Mouse (Mus musculus) MEL-GATA-1-ER (cell line): ENCODE measurements around the gene Wdr17.
"Not testable (repeated sequence)": the region's sequence is repeated elsewhere in the genome, so short reads cannot be mapped to it uniquely, and the experiment has no call there.

Experiments used
- DNase-seq: peaks from one replicate; pipeline ENCODE4 v3.0.0-alpha.2; 2012; ENCODE audit warnings: low read depth; ENCODE audit errors: extremely low read depth

Wdr17 gene

DNA sequence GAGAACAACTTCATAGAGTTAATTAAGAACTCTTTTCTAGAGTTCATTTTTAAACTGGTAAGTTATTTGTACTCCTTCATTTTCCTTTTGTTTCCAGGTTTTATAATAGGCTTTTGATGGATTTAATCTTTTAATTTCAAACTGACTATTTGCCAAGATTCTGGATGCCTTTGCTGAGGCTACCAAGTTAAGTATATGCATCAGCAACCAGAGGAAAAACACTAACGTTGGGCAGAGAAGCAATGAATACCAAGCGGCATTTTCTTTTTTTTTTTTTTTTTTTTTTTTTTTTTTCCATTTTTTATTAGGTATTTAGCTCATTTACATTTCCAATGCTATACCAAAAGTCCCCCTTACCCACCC, 94.3 kb downstream of the Wdr17 start:
- DNase-seq, result no peak

DNA sequence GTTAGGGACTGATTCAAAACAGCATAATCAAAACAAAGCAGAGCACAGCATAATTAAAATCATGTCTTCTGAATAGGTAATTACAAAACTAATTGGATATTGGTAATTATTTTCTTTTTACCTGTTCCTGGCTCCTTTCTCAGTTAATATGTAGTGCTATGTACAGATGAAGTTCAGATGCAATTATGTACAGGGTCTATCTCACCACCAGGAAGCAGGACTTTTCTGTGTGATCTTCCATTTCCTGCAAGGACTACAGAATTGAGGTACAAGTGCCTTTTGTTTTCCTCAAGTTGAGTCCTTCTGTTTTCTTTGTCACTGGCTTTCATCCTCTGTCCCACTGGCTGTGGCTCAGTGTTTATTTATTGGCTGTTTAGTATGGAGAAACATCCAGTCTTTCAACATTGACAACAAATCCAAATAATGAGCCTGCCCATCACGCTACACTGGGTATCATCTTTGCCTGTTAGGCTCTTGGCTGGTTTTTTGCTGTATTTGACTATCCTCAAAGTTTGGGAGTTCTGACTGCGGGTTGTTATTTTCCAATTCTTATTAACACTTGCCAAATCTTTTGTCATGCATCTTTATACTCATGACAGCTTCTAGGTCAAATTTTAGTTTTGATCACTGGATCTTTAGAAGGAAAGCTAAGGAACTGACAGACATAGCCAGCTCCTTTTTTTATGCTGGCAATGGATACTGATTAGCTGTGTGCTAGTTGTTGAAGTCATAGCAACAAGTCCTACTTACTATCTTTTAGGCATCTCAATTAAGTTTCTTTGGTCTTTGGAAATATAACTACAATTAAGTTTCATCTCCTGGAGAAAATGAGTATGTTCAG, 94.9 kb downstream of the Wdr17 start:
- no peak for DNase-seq

DNA sequence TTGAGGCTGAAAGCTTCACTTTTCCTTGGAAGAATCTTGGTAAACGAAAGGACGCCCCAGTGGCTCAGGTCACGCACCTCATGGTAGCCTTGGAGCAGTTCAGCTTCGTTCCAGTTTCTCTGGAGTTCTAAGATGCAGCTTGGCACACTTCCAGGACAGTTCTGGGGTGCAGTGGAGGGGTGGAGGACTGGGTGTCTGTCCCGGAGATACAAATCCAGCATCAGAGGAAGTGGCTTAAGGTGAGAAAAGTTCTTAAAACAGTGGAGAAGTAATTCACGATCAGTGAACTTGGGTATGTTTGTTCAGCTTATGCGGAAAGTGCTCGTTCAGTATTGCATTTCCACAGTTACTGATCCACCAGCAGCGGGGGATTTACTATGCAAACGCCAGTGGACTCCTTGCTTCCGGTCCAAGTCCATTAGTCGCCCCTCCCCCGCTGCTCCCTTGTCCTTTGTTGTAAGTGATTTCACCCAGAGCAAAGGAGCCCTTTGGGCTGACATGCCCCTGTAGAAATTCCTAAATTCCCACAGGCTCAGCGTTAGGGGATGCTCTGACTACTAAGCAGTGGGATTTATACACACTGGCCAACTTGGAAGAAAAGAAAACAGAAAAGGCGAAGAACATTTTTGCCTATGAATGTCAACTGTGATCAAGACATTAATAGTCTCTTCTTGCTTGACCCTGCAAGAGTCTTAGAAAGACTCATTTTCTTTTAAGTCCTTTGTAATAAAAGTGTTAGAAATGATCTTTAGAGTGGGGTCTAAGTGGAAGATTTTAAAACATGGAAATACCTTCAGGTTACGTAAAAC, 106.6 kb downstream of the Wdr17 start:
- DNase-seq, result no peak

DNA sequence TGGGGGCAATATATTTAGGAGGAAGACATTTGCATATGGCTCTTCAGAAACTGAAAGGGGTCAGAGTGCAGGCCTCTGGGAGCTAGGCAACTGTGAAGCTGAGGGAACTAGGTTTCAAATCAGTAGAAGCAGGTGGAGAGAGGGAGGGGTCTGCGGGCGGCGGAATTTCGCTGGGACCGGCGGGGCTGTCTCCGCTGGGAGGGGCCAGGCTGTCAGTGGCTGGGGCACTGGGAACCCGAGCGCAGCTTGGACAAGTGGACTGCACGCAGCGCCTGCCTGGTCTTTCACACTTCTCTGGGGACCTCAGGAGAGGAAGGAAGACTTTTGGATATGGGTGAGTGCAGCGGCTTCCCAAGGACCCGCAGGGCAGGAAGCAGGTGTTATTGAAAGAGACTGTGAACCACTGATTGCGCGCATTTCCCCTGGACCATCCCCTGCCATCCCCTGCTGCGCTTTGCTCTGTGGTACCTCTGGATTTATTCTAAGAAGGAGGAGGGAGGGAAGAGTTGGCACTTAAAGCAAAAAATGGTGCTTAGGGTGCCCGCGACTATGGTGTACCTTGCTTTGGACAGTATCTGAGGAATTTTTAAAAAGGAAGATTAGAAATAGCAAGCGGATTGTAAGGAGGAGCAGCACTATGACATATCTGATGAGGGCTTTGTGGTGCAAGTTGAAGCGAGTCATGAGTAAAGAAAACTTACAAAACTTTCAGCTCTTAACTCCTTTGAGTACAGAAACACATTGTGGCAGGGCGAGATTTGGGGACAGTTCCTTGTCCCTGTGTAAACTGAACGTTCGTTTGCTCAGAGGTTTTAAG, 107.5 kb downstream of the Wdr17 start:
- no peak for DNase-seq

DNA sequence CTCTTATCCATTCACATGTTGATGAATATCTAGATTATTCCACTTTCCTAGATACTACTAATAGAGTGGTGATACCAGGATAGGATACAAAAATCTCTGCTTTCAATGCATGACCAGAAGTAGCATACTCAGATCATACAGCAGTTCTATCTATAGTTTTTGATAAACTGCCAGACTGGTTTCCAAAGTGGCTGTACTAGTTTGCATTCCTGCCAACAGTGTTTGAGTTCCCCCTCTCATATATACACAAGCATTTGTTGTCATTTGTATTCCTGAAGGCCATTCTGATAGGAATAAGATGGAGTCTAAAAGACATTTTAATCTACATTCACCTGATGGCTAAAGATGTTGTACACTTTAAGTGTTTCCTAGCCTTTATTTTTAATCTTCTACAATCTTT, 110.0 kb downstream of the Wdr17 start:
- no peak for DNase-seq

DNA sequence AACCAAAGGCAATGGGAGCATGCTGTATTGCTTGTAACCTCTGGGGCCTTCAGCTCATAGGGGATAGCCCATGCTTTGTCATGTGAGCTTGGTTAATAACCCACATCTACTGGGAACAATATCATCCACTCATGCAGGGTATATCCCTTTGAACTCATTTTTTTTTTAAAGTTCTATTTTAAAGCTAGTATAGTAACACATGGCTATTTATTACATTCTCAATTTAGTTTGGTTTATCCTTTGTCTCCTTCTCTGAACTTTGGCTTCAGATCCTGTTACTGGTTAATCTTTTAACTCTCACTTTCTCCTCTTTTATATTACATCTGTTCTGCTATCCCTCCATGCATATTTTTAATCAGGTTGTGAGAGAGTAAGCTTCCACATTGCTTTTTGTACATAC, 110.7 kb downstream of the Wdr17 start:
- no peak for DNase-seq

DNA sequence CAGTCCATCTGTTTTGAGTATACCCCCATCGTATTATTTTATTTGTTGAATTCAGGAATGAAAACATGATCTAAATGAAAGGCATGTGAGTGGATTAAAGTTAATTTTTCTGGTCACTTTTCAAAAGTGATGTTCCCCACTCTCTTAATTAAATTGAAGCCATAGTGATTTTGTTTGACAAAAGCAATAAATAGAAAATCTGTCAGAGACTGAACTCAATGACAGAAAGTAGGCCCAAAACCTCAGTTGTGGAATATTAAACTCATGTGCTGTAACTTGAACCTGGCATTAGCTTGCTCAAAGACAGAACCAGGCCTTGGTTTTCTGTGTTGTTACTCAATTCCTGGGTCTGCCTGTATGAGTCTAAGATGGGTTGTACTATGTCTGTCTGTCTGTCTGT, 129.3 kb downstream of the Wdr17 start:
- no peak for DNase-seq

DNA sequence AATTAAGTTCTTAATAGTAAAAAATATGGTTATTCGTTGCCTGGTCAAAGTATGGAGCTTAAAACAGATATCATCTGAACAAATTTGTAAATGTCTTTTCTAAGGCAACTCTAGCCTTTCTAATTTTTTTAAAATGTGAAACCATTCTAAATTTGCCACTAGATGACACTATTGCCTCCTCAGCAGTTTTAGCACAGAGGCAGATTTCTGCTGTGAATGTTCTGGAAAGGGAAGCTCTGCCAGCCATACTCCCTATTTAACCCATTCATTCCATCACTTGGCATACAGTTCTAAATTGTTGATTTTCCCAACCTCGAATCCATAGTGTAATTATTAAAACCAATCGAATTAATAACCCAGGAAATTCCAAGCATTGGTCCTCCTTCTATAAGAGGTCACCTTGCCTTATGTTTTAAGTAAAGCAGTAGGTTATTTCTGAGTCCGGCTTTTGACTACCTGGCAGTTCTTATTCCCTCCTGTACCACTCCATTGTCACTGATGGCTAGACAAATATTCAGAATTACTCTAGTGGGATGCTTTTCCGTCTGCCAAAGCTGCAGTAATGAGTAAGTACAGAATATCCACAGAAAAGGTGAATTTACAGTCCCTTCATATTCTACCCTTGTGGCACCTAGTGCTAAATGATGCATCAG, 150.2 kb downstream of the Wdr17 start:
- DNase-seq, result no peak

DNA sequence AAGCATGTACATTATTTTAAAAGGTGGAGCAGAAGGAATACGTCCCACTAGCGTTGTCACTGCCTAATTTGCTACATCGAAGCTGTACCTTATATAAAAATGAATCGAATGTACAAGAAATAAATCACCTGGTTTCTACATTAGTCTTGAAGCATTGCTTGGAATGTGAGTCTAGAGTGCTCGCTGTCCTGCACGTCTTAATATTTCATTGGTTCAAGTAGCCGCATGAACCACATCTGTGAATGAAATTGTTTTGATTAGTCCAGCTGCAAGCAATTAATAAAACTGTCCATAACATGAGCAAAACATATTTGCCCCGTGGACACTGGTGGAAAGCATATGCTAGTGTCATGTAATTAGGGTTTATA, 162.3 kb downstream of the Wdr17 start:
- DNase-seq, result no peak

DNA sequence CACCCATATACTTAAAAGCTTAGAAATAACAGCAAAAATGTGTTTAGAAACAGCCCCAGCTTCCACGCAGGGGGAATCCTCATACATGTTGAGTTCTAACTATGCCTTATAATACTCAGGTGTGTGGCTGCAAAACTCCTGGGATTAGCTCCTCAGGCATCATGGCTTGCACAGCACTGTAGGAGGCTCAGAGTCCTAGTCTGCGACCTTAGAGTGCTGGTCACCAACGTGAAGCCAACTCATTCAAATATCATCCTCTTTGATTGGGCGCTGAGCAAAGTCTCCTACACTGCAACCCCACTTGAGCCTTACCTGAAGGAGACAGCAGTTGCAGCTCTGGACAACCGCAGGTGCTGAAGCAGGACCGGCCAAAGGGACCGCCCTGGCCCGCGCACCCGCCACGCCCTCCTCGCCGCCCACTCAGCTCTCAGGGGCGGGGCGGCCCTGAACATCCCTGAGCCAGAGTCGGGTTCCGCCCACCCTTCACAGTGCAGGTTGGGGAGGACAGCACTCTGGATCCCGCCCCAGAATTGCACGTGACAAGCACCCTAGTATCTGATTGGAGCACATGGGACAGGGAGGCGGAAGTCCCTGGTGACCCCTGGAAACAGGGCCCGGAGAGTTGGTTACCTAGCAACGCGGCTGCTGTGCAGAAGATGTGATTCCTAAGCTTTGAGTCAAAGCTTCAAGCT, 162.9 kb downstream of the Wdr17 start:
- no peak for DNase-seq

DNA sequence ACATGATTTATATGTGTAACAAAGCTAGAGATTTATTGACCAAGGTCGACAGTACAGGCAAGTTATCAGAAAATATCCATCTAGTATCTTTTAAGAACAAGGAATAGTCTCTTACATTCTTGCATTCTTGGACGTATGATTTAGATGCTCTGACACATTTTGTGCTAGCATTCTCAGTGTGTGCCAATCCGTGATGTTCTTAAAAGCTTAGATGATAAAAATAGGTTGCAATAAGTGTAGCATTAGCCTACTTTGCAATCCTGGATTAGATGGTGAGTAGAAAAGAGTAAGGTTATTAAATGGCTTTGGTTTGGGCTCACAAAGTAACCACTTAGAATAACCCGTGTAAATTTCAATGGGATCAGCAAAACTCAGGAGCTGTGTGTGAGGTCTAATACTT, 168.5 kb downstream of the Wdr17 start:
- DNase-seq, result no peak

DNA sequence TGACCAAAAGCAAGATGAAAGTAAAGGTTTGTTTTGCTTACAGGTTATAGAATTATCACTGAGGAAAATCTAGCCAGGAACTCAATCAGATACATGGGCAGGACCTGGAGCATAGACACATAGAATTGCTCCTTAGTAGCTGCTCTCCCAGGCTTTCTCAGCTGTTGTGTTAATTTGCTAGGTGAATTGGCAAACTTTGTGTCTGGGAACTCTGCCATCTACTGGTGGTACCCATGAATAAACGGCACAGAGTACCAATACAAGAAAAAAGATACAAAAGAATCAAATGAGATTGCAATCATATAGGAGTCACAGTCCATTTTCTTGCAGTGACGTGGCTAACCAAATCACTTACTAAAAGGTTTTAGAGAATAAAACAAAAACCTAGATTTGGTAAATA, 181.2 kb downstream of the Wdr17 start:
- DNase-seq, result peak; percentile 4

DNA sequence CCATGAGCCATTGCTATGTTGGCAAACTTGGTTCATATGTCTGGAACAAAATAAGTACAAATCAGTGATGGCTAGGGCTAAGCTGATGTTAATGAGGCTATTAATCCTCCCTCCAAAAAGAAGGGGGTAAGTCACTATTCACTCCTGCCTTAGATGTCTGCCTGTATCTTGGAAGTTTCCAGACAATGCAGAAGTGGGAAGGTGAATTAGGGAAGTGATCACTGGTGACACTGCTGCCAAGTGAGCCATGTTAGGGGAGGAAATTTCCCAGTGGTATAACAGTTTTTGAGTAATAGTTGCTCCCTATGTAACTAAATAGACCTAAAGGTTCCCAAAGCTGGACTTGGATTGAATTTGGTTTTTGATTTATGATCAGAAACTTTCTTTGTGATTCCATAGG, 215.2 kb downstream of the Wdr17 start:
- no peak for DNase-seq

DNA sequence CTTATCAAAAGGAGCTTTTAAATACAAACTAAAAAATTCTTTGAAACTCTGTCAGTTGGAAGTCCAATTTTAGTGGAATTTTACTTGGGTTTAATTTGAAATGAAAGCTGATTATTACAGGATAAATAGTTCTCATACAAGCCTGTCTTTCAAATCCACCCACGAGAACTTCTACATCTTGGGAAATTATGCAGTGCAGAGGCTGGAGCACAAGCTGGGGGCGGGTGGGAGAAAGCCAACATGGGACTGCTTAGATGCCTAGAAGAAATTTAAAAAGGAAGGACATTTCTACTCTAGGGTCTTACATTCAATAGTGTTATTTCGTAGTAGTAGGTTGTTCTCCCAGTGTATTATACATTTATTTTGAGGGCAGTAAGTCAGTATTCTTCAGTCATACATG, 219.2 kb downstream of the Wdr17 start:
- no peak for DNase-seq

DNA sequence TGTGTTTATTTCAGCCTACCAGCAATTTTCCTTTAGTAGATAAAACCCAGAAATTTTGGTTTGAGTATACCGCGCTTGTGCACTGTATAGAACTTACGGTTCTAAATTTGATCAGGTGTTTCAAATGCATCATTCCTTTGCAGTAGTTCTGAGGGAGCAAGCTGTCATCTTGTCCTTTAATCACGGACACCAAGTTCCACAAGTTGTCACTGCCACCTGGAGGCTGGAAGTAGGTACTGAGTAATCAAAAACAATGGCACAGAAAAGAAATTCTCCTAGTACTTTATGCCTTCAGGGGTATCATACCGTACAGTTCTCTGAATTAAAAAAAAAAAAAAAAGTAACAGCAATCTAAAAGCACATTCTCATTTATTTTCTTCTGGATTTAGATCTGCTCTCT, 226.3 kb downstream of the Wdr17 start:
- DNase-seq, result peak; percentile 47

DNA sequence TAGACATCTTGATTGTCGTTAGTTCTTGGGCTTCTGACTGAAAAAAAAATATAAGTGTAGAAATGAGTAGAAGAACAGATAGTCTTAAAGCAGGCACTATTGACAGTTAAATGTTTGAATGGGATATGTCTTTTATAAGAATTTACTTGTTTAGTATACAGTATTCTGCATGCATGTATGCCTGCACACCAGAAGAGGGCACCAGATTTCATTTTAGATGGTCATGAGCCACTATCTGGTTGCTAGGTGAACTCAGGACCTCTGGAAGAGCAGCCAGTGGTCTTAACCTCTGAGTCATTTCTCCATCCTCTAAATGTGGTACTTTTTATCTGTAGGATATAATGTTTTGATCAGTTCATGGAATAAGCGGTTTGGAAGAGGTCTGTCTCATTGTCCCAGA, 227.3 kb downstream of the Wdr17 start:
- peak; percentile 2 for DNase-seq

DNA sequence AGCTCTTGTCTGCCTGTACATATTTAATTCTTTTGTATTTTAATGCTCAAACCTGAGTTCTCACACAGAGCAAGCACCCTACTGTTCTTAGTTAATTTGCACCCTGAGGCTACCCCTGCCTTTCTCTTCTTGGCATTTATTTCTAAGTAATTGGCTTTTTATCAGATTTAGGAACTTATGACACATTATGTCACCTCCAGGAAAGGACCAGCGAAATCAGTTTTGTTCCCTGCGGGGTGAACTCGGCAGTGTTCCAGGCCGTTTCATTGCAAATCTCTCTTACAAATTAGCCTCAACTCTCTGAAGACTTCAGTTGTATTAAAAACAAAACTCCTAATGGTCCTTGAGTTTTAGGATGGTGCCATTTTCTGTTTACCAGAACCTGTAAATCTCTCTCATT, 248.3 kb downstream of the Wdr17 start:
- no peak for DNase-seq

DNA sequence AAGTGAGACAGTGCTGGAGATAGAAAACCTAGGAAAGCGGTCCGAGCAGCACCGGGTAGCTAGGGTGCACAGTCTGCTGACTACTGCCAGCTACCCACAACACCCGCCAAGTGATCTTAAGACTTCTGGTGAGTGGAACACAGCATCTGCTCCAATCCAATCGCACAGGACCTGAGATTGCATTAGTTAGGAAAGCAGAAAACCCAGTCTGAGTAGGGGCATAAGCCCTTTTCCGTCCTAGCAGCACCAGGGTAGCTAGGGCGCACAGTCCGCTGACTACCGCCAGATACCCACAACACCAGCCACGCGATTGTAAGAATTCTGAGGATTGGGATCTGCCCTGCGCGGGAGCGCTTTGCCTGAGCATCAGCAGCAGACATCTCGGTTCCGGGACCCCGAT, 270.3 kb downstream of the Wdr17 start:
- DNase-seq, result not testable (repeated sequence)

DNA sequence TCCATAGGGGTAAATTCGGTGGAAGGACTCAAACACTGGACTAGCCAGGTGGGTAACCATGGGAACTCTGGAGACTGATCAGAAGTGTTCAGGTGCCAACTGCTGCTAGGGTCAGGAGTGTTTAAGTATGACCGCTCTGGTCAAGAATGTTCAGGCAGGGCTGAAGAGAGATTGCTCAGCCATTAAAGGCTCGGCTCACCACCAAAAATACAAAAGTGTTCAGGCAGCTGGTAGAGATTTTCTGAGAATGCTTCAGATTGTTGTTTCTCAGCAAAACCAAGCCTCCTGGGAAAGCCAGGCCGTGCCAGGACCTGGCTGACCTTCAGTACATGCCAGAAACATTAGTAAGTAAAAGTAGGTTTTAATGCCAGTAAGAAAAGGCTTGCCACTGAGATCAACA, 276.7 kb downstream of the Wdr17 start:
- no peak for DNase-seq

DNA sequence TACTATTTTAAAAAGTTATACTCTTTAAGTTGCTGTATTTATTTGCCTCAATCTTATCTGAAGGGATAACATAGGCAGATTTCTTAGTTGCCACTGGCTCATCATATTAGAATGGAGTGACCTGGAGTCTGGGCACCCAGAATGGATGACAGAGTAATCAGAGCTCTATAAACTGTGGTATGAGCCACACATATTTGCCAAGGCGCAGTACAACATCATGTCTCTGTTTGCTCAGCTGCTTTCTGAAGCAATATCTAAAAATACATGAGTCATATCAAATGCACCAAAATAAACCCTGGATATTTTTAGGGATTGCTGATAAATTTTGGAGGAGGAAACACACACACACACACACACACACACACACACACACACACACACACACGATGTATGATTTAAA, 277.6 kb downstream of the Wdr17 start:
- no peak for DNase-seq

DNA sequence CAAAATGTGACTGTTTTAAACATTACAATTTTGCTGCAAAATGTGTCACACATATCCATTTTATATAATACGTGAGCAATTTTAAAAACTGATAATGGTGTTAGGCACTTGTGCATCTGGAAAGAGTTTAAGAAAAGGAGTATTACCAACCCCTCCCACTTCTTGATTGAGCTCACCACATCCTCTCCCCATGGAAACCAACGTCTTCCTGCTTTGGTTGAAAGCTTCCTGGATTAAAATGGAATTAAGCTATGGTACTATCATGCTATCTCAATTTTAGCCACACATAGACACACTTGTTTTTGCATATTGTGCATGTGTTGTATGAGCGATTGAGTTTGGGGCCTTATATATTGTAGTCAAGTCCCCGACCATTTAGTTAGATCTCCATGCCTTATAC, 283.5 kb downstream of the Wdr17 start:
- DNase-seq, result no peak
